Mouse (Mus musculus): ENCODE results near the gene Dctd. TPM values are rescaled to one million over a fixed set of nuclear protein-coding genes. Genes with fewer than 3 reads are reported as not detected.
A peak's percentile ranks its signal among the peaks of the same experiment; 100 is the strongest.

Gene Dctd
- 34.5 and 38.3 TPM in 2 replicates for polyA plus RNA-seq (2015; fragmentation: Nextera tagmentation; extraction: Ambion mirVana)

DNA sequence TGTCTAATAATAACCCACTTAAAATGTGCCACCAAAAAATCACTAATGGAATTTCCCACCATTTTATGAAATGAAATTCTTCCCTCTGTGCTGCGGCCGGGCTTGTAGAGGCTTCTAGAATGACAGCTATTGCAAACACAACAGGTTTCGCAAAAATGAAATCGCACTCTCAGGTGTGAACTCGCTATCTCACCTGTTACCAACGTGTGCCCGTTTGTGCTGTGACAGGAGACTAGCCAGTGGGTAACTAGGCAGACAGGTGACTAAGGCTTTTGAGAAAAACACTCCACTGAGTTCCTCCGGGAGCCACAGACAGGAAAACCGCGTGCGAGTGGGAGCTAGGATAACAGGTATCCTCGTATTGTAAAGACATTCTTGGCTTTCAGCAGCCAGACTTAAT, at the start of gene Dctd:
TSS of gene Dctd (plus strand) at position 301 of the 400 bp plus-strand sequence.
- Histone ChIP-seq H3K4me2 (replicated peaks) (peak within 1 kb of the TSS; percentile 65), H3K9ac (no peak within 1 kb of the TSS), H3K36me3 (no peaks in the 10 kb centered on the region), H3K9me3 (peaks cover 4% of the 10 kb centered on the region; the same call in 1 of the 2 replicates), H3K4me3 (peak within 1 kb of the TSS; percentile 34), H3K27ac (no peak within 1 kb of the TSS), H3K27me3 (0 out of 2 replicates have a peak, but pooled peaks cover 4% of the 10 kb centered on the region), H3K4me1 (peaks cover 7% of the 10 kb centered on the region; the same call in 1 of the 2 replicates)
- 87% methylated on average over 12 of the region's 12 CpGs for WGBS
- ATAC-seq (ENCODE audit: low FRiP score, low read depth) = no peak

DNA sequence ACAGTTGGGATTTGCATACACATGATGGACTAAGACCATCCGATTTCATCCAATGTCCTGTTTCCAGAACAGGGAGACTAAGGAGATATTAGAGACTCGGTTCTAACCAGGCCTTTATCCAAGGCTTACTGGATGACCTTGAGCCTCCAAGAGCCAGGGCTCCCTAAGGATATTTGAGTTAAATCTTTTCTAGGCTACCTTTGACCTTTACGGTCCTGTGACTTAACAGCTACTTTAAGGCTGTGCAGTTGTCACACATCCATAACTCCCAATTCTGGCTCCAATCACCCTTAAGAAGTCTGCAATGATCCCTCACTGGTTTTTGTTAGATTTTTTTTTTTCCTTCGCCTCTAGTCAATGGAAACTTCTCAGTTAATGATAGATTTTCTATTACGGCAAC, 45.3 kb upstream of the Dctd start:
- Histone ChIP-seq H3K4me2 (replicated peaks) (no peak overlapping the region), H3K27me3 (no peaks in the 10 kb centered on the region), H3K9me3 (no peaks in the 10 kb centered on the region), H3K4me1 (no peaks in the 10 kb centered on the region), H3K9ac (no peak overlapping the region), H3K27ac (no peak overlapping the region), H3K36me3 (no peaks in the 10 kb centered on the region), H3K4me3 (no peak overlapping the region)
- no peak for ATAC-seq (ENCODE audit: low FRiP score, low read depth)
- 81% methylated on average over 5 of the region's 5 CpGs for WGBS

DNA sequence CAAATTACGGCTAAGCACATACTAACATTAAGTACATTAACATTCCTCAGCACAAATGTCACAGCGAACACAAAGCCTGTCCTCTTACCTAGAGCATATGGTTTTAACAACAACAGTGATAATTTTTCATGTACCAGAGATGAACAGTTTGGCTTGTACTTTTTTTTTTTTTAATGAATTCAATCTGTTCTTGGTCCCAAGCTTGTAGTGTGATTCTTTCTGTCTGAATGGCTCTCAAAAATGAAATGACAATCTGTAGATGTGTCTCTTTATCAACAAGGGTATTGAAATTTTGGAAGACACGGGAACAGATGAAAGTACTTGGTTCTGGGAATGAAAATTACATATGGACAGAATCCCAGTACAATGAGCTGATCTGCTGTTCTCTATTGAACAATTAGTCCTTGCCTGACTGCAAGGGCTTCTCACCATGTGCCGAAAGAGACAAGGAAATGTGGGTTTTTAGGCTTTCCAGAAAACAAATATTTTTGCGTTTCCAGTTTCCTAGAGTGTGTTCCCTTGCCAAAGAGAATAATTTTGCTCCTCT, 35.3 kb upstream of the Dctd start:
- Histone ChIP-seq H3K4me2 (replicated peaks) (no peak overlapping the region), H3K27me3 (no peaks in the 10 kb centered on the region), H3K9me3 (no peaks in the 10 kb centered on the region), H3K9ac (no peak overlapping the region), H3K4me3 (no peak overlapping the region), H3K36me3 (no peaks in the 10 kb centered on the region), H3K4me1 (no peaks in the 10 kb centered on the region), H3K27ac (no peak overlapping the region)
- WGBS = 61% methylated on average over 5 of the region's 5 CpGs
- no peak for ATAC-seq (ENCODE audit: low FRiP score, low read depth)

DNA sequence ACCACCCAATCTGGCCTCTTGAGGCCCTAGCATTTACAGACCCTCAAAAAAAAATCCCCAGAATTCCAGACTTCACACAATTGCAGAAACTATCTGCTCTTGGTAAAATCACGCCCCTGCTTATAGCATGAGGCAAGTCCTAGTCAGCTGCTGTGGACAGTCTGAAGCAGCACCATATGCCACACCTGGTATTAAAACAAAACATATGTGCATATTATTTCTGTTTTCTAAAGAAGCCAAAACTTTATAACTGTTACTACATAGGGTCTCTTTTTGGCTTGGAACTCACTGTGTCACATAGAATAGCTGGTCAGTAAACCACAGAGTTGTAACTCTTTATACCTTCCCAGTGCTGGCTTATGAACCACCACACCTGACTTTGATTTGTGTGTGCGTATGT, 24.7 kb upstream of the Dctd start:
- ATAC-seq (ENCODE audit: low FRiP score, low read depth) = peak; percentile 59; the same call in 1 of the 2 replicates
- no peak overlapping the region for H3K27ac ChIP-seq
- H3K9me3 ChIP-seq = no peaks in the 10 kb centered on the region
- no peak overlapping the region for H3K4me3 ChIP-seq
- H3K4me1 ChIP-seq = peaks cover 6% of the 10 kb centered on the region; the same call in 1 of the 2 replicates
- no peak overlapping the region for H3K9ac ChIP-seq
- H3K4me2 ChIP-seq (replicated peaks) = no peak overlapping the region
- H3K36me3 ChIP-seq = no peaks in the 10 kb centered on the region
- no peaks in the 10 kb centered on the region for H3K27me3 ChIP-seq
- 40% methylated on average over 2 of the region's 2 CpGs for WGBS

DNA sequence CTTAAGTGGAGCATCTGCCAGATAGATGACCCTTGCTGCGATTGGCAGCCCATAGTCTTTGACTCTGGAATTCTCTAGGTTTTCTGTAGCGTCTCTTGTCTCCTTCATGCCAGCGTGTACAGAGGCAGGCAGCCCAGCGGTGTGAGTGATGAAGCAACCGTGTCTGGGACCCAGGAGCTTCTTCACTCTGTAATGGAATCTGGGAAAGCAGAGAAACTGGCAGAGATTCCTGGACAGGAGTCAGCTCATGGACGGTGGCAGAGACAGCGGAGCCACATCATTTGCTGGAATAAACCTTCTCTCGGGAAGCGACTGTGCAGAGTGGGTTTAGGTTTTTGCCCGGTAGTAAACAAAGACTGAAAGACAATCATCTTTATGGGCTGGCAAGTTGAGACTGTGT, 16.5 kb upstream of the Dctd start:
- Histone ChIP-seq H3K9me3 (no peaks in the 10 kb centered on the region), H3K4me1 (no peaks in the 10 kb centered on the region), H3K36me3 (no peaks in the 10 kb centered on the region), H3K9ac (no peak overlapping the region), H3K27ac (no peak overlapping the region), H3K4me2 (replicated peaks) (no peak overlapping the region), H3K27me3 (no peaks in the 10 kb centered on the region), H3K4me3 (no peak overlapping the region)
- WGBS = 75% methylated on average over 10 of the region's 10 CpGs
- ATAC-seq (ENCODE audit: low FRiP score, low read depth) = no peak

DNA sequence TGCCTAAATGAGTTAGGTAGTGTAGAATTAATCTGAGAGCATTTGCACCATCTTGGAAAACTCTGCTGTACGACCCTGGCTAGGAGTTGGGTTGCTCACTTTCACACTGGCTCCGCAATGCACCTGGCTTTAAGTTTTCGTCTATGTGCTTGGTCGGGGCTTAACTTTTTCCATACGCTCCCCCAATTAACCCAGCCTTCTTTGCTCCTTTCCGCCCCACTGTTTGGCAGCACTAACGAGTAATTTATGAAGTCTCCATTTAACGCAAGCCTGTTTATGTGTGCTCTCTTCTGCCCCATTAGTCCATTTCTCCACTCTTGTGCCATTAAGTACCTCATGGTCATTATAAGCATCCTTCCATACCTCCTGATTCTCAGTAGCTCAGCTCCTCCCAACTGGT, 8.2 kb upstream of the Dctd start:
- 29% methylated on average over 8 of the region's 8 CpGs for WGBS
- Histone ChIP-seq H3K9me3 (no peaks in the 10 kb centered on the region), H3K27ac (no peak overlapping the region), H3K4me3 (no peak overlapping the region), H3K36me3 (no peaks in the 10 kb centered on the region), H3K9ac (no peak overlapping the region), H3K4me1 (no peaks in the 10 kb centered on the region), H3K27me3 (no peaks in the 10 kb centered on the region), H3K4me2 (replicated peaks) (no peak overlapping the region)
- ATAC-seq (ENCODE audit: low FRiP score, low read depth) = no peak

DNA sequence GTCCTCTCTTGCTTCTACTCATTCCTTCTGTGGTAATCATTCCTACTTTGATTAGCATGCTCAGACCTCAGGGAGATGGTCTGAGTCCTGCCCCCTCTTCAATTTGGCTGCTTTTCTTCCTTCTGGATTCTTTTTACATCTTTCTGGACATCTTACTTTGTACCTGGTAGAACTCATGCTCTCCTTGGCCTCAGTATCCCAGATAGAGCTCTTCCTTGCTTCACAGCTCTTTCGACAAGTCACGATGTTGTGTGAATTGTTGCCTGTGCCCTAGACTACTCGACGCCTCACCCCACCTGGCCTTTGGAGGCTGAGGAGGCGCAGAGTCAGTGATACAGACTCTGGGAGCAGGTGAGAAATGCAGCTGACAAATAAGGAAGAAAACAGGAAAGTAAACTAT, 3.5 kb upstream of the Dctd start:
- Histone ChIP-seq H3K4me3 (no peak overlapping the region), H3K36me3 (no peaks in the 10 kb centered on the region), H3K4me2 (replicated peaks) (no peak overlapping the region), H3K9me3 (no peaks in the 10 kb centered on the region), H3K27ac (no peak overlapping the region), H3K9ac (no peak overlapping the region), H3K27me3 (0 out of 2 replicates have a peak, but pooled peaks cover 4% of the 10 kb centered on the region), H3K4me1 (peaks cover 7% of the 10 kb centered on the region; the same call in 1 of the 2 replicates)
- no peak for ATAC-seq (ENCODE audit: low FRiP score, low read depth)
- 75% methylated on average over 5 of the region's 5 CpGs for WGBS

DNA sequence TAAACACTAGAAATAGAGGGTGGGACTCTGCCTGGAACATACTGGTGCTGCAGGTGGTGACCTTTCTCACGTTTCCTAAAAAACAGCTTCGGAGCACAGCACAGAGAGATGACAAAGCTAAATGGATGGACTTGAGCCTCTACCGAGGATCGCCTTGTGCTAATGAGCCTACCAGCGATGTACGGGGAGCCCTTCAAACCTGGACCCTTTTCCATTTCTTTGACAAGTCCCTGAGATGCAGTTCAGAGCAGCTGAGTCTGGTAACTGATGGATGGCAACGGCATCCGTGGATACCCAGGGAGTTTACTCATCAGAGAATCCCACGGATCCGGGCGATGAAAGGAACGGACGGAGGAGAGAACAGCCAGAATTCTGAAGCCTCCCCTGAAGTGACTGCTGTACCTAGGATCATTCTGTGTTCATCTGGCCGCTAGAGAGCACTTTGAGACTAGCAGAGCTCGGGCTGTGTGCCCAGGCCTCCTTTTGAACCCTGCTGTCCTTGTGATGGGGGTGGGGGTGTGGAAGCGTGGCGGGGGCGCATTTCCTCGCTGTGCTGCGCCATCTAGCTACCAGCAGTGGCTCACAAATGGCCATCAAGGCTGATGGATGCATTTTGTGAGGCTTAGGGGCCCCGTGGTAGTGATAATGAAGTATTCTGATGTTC, 1.6 kb upstream of the Dctd start:
- Histone ChIP-seq H3K9ac (peak overlapping the region; percentile 39; the same call in 1 of the 2 replicates), H3K4me2 (replicated peaks) (peak overlapping the region; percentile 65), H3K4me1 (peaks cover 7% of the 10 kb centered on the region; the same call in 1 of the 2 replicates), H3K9me3 (no peaks in the 10 kb centered on the region), H3K27me3 (0 out of 2 replicates have a peak, but pooled peaks cover 4% of the 10 kb centered on the region), H3K36me3 (no peaks in the 10 kb centered on the region), H3K27ac (no peak overlapping the region), H3K4me3 (peak overlapping the region; percentile 34)
- whole genome bisulfite sequencing = 15% methylated on average over 21 of the region's 21 CpGs
- peak; percentile 87 for ATAC-seq (ENCODE audit: low FRiP score, low read depth)

DNA sequence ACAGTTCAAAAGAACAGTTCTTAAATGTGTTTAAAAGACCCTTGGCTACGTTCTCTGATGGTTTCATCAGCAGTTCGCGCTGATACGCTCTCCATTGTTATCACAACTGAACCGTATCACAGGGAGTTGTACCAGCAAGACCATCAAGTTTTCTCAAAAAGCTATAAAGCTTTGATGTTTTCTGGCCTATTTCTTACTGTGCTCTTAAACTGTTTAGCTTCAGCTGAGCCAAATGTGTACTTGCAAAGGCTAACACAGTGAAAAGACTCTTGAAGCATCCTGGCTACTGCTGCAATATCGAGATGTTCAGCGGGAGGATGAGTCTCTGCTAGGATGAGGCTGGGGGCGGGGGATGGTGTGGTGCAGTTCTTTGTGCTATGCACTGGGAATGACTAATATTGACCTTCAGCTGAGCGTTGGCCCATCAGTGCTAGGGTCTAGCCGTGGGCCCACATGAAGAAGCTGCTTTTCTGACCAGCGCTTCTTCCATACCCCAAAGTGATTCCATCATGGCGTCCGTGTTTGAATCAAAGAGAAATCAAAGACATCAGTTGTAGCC, 732 bp upstream of the Dctd start:
- Histone ChIP-seq H3K27me3 (0 out of 2 replicates have a peak, but pooled peaks cover 4% of the 10 kb centered on the region), H3K9ac (no peak overlapping the region), H3K4me3 (peak overlapping the region; percentile 34), H3K27ac (no peak overlapping the region), H3K9me3 (no peaks in the 10 kb centered on the region), H3K4me1 (peaks cover 7% of the 10 kb centered on the region; the same call in 1 of the 2 replicates), H3K36me3 (no peaks in the 10 kb centered on the region), H3K4me2 (replicated peaks) (peak overlapping the region; percentile 65)
- ATAC-seq (ENCODE audit: low FRiP score, low read depth) = no peak
- 76% methylated on average over 13 of the region's 13 CpGs for WGBS

DNA sequence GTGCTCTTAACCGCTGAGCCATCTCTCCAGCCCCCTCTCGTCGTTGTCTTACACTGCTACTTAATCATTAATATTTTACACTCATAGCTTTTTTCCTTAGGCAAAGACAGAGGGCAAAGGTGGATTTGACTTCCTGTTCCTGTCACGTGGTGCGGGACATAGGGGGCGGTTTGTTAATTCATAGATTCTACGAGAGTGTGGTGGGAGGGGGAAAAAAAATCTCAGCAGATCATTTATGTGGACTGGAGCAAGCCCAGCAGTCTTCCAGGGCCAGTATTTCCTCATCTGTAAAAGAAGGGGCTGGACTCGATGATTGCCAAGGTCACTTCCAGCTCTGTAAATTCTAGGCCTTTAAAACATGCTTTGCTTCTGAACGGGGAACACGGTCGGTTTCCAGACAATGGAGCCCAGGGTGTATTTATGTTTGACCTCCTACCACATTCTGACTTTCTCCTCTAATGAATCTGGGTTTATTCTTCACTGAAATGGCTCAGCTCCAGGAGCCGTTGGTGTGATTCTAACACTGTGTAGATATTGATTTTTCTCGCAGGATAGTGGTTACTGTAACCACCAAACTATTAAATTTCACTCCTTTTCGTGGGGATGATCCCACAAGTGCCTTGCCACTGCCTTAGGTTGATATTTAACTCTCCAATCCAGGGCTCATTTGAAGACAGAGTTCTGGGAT, 1.4 kb downstream of the Dctd start:
- WGBS = 60% methylated on average over 14 of the region's 14 CpGs
- Histone ChIP-seq H3K4me3 (no peak overlapping the region), H3K27ac (no peak overlapping the region), H3K36me3 (no peaks in the 10 kb centered on the region), H3K9me3 (peaks cover 16% of the 10 kb centered on the region), H3K4me2 (replicated peaks) (no peak overlapping the region), H3K4me1 (peaks cover 7% of the 10 kb centered on the region; the same call in 1 of the 2 replicates), H3K27me3 (0 out of 2 replicates have a peak, but pooled peaks cover 4% of the 10 kb centered on the region), H3K9ac (no peak overlapping the region)
- ATAC-seq (ENCODE audit: low FRiP score, low read depth) = no peak

DNA sequence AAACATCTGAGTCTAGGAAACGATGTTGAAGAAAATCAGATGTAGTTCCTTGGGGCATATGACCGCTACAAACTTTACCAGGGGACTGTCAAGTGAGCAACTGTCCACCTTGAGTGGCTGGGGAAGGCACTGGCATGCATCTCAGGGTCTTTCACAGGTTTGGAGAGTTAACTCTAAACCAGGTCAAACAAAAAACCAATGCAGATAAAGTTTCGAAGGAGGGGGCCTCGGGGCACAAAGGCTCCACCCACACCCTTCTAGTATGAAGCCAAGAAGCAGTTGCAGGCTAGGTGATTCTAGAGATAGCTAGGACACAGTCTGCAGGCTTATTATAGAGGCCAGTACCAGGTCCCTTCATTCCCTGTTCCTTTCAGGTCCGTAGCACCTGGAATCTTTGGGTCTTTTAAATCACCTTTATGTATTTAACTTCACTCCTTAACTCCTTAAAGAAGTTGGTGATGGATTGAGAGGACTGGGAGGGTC, 10.5 kb downstream of the Dctd start:
- Histone ChIP-seq H3K4me3 (peak overlapping the region; percentile 70), H3K9me3 (peaks cover 12% of the 10 kb centered on the region), H3K27me3 (no peaks in the 10 kb centered on the region), H3K27ac (no peak overlapping the region; the same call in 1 of the 2 replicates), H3K36me3 (peaks cover 13% of the 10 kb centered on the region), H3K4me1 (0 out of 2 replicates have a peak, but pooled peaks cover 8% of the 10 kb centered on the region), H3K4me2 (replicated peaks) (peak overlapping the region; percentile 86), H3K9ac (peak overlapping the region; percentile 82)
- peak; percentile 57 for ATAC-seq (ENCODE audit: low FRiP score, low read depth)
- 23% methylated on average over 5 of the region's 5 CpGs for WGBS

All from limb, embryonic 13.5 days (tissue).